Mouse (Mus musculus) embryonic facial prominence, embryonic 11.5 days (tissue): ENCODE data around the gene Apc2. TPM values are rescaled to one million over a fixed set of nuclear protein-coding genes. Genes with fewer than 3 reads are reported as not detected.
"Not testable (repeated sequence)": the region's sequence is repeated elsewhere in the genome, so short reads cannot be mapped to it uniquely, and the experiment has no call there.

Experiments used
- ATAC-seq: fragments of 200-750 bp; cut with Nextera tagmentation; replicated peaks from 2 replicates; pipeline ENCODE4 v1.8.0; 2017; ENCODE audit warnings: low read depth; ENCODE audit not compliant: insufficient number of reproducible peaks, low FRiP score, low TSS enrichment
- DNase-seq: peaks from one replicate; pipeline ENCODE4 v3.0.0-alpha.2; 2015; ENCODE audit warnings: low spot score
- H3K27ac ChIP-seq: fragments of 300-500 bp; sonication (generic); replicated peaks from 2 replicates; pipeline ENCODE4 v1.5.1; 2014; ENCODE audit warnings: mild to moderate bottlenecking, low read depth, low read length, control low read depth
- H3K27me3 ChIP-seq: fragments of 300-500 bp; sonication (generic); 2 replicates; pipeline ENCODE4 v1.6.1; 2014; ENCODE audit warnings: mild to moderate bottlenecking, low read length, moderate library complexity, mixed read lengths; ENCODE audit not compliant: control insufficient read depth, insufficient read depth
- H3K36me3 ChIP-seq: fragments of 300-500 bp; sonication (generic); replicated peaks from 2 replicates; pipeline ENCODE4 v1.6.1; 2014; ENCODE audit warnings: low read depth, mild to moderate bottlenecking, low read length, moderate library complexity, mixed read lengths; ENCODE audit not compliant: control insufficient read depth, insufficient read depth
- H3K4me1 ChIP-seq: fragments of 300-500 bp; sonication (generic); 2 replicates; pipeline ENCODE4 v1.6.1; 2014; ENCODE audit warnings: low read length, mixed read lengths; ENCODE audit not compliant: control insufficient read depth, insufficient read depth
- H3K4me2 ChIP-seq: fragments of 300-500 bp; sonication (generic); 2 replicates; pipeline ENCODE4 v1.6.1; 2014; ENCODE audit warnings: low read depth, mild to moderate bottlenecking, control low read depth, low read length, moderate library complexity
- H3K4me3 ChIP-seq: fragments of 300-500 bp; sonication (generic); 2 replicates; pipeline ENCODE4 v1.5.1; 2014; ENCODE audit warnings: low read depth, low read length, control low read depth
- H3K9ac ChIP-seq: fragments of 300-500 bp; sonication (generic); replicated peaks from 2 replicates; pipeline ENCODE4 v1.6.1; 2014; ENCODE audit warnings: mild to moderate bottlenecking, control low read depth, low read length
- H3K9me3 ChIP-seq: fragments of 300-500 bp; sonication (generic); replicated peaks from 2 replicates; pipeline ENCODE4 v1.6.1; 2016; ENCODE audit warnings: mild to moderate bottlenecking, low read length, inconsistent platforms, mixed read lengths; ENCODE audit not compliant: control insufficient read depth
- WGBS: fragments of 180-500 bp; shearing (Covaris S2); extraction: QIAGEN DNeasy Blood & Tissue Kit; methylation state at CpG from one replicate; pipeline ENCODE4 v1.1.7; 2014; 5-methylcytosine and 5-hydroxymethylcytosine counted together
- polyA plus RNA-seq: library from polyadenylated mRNA; unstranded; fragments of >200 nt; fragmentation: Nextera tagmentation; extraction: Ambion mirVana; gene quantifications from 2 replicates; pipeline ENCODE4 v1.2.1, GENCODE M21; 2014

The Apc2 gene
- polyA plus RNA-seq, 1 experiment from 2014 or later, result 11.0 TPM

DNA sequence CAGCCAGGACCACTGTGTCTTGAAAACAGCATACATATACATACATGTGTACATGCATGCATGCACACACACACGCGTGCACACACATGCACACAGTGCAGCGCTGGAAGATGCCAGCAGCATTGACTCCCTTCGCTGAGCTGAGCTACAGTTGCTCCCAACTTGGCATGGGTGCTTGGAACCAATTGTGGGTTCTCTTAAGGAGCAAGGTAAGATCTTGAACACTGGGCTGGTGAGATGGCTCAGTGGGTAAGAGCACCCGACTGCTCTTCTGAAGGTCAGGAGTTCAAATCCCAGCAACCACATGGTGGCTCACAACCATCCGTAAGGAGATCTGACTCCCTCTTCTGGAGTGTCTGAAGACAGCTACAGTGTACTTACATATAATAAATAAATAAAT is 50.2 kb downstream of the Apc2 start:
- not testable (repeated sequence) for H3K4me2 ChIP-seq, H3K27ac ChIP-seq, H3K9ac ChIP-seq, ATAC-seq, DNase-seq, H3K4me1 ChIP-seq, H3K36me3 ChIP-seq, H3K9me3 ChIP-seq, H3K4me3 ChIP-seq
- 72% methylated on average over 5 of the region's 6 CpGs for WGBS
- peaks cover 89% of the 10 kb centered on the region for H3K27me3 ChIP-seq

DNA sequence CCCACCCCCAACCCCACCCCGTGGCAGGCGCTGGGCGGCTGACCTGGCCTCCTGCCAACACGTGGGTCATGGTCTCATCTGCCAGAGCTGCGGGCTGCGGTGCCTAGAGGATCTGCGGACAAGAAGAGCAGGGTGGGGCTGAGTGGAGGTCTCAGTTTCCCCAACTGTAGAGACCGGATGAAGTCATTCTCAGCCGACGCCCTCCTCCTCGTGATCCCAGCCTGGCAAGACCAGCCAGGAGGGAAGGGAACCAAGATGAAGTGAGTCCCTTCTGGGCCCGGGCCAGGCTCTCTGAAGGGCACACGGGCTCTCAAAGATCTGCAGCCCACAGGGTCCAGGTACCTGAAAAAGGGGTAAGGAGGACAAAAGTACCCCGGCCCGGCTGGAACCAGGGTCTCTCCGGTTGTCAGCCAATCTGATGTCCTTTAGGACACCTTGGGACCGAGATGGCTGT is 51.8 kb downstream of the Apc2 start:
- no peak overlapping the region for H3K9ac ChIP-seq
- no peak for ATAC-seq
- no peak overlapping the region for H3K27ac ChIP-seq
- 13% methylated on average over 17 of the region's 17 CpGs for WGBS
- no peaks in the 10 kb centered on the region for H3K9me3 ChIP-seq
- H3K4me3 ChIP-seq, result no peak overlapping the region
- DNase-seq, result no peak
- peaks cover 6% of the 10 kb centered on the region for H3K4me1 ChIP-seq
- no peaks in the 10 kb centered on the region for H3K36me3 ChIP-seq
- H3K27me3 ChIP-seq, result peaks cover 83% of the 10 kb centered on the region
- H3K4me2 ChIP-seq, result no peak overlapping the region

DNA sequence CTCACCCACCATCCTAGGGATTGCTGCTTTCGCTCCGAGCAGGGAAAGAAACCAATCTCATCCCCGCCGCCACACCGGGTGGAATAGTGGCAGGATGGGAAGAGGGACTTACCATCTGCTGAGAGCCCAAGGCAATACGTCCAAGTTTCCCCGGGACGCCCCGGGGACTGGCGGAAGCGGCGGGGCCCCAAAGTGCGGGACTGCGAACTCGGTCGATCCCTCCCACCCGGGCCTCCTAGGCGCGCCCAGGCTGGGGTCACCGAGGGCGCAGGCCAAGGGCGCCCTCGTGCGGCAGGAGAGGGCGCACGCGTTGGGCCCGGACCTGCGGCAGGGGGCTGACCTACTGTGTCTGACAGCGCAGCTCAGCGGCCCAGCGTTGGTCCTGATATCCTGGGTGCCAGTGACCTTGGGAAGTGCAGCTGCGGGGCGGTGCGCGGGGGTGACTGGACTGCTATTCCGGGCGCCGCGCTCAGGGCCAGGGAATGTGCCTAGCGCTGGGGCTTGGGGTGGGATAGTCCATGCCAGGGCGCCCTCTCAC is 52.5 kb downstream of the Apc2 start, which contains the start of gene Adamtsl5:
Gene Adamtsl5 (minus strand): TSS at position 169 of the 538 bp plus-strand sequence.
- H3K4me1 ChIP-seq, result peaks cover 6% of the 10 kb centered on the region
- under 1% methylated on average over 42 of the region's 42 CpGs for WGBS
- H3K27ac ChIP-seq, result no peak within 1 kb of the TSS

DNA sequence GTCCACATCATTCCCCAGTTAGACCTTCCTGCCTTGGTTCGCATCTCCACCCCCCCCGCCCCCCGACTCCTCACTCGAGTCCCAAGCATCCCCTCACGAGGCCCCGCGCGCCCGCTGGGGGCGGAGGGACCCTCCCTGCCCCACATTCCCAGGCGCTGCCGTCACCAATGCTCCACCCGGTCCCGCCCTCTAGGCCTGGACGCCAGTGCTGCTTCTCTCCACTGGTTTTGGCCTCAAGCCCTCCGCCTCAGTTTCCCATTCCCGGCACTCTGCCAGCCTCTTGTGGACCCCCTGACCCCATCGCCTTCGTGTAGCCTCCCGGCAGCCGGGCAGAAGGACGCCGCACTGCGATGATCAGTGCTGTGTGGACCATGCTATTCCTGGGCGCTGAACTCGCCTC is 53.2 kb downstream of the Apc2 start:
- DNase-seq (no peak), ATAC-seq (no peak)
- Histone ChIP-seq H3K9me3 (no peaks in the 10 kb centered on the region), H3K4me2 (peak overlapping the region; percentile 4; the same call in 1 of the 2 replicates), H3K9ac (no peak overlapping the region), H3K4me1 (peaks cover 6% of the 10 kb centered on the region), H3K36me3 (no peaks in the 10 kb centered on the region), H3K4me3 (no peak overlapping the region), H3K27me3 (peaks cover 74% of the 10 kb centered on the region), H3K27ac (no peak overlapping the region)
- WGBS, result 16% methylated on average over 24 of the region's 26 CpGs

More for the DNA sequence above, 52.5 kb downstream of the Apc2 start, which contains the start of gene Adamtsl5:
- Histone ChIP-seq H3K27me3 (peaks cover 81% of the 10 kb centered on the region), H3K36me3 (no peaks in the 10 kb centered on the region), H3K4me2 (peak within 1 kb of the TSS; percentile 27), H3K9me3 (no peaks in the 10 kb centered on the region), H3K9ac (no peak within 1 kb of the TSS), H3K4me3 (peak within 1 kb of the TSS; percentile 18; the same call in 1 of the 2 replicates)
- DNase-seq (peak; percentile 67), ATAC-seq (no peak)

DNA sequence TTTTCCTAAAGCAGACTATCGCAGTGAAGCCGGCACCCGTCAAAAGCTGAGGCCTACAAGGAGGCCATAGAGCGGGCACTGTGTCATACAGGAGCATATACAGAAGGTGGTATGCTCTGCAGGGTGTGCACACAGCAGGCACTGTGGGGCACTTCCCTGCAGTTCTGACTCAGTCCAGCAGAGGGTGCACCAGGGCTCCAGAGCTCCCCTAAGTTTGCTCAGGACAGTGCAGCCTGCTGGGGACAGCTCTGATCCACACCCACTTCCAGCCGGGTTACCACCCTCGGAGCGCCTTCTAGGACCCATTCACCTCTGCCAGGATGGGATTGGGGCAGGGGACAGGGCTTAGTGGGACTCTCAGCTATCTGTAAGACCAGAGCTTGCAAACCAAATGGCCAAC is 54.5 kb downstream of the Apc2 start:
- H3K4me3 ChIP-seq, result no peak overlapping the region

DNA sequence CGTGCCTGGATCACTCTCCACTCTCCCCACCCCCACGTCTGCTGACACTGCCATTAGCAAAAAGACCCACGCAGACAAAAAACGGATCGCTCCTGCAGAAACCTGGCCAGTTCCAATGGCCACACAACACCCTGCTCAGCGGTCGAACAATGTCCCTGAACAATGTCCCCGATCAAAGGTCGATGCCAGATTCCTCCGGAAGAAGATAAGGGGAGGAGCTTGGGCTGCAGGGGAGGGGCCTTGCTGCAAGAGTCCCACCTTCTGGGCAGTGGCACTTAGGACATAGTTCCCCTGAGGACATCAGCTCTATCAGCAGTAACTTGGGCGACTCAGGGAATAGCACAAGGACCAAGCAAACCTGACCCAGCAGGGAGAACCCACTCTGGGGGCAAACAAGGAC is 56.1 kb downstream of the Apc2 start:
- Histone ChIP-seq H3K36me3 (no peaks in the 10 kb centered on the region), H3K4me3 (no peak overlapping the region)
- WGBS, result 23% methylated on average over 11 of the region's 11 CpGs

More for the DNA sequence above, 54.5 kb downstream of the Apc2 start:
- Histone ChIP-seq H3K36me3 (no peaks in the 10 kb centered on the region), H3K27me3 (peaks cover 70% of the 10 kb centered on the region), H3K4me2 (no peak overlapping the region), H3K9ac (no peak overlapping the region), H3K9me3 (no peaks in the 10 kb centered on the region), H3K27ac (no peak overlapping the region), H3K4me1 (peaks cover 6% of the 10 kb centered on the region)
- ATAC-seq (peak; percentile 61), DNase-seq (peak; percentile 91)
- 5% methylated on average over 7 of the region's 7 CpGs for WGBS

DNA sequence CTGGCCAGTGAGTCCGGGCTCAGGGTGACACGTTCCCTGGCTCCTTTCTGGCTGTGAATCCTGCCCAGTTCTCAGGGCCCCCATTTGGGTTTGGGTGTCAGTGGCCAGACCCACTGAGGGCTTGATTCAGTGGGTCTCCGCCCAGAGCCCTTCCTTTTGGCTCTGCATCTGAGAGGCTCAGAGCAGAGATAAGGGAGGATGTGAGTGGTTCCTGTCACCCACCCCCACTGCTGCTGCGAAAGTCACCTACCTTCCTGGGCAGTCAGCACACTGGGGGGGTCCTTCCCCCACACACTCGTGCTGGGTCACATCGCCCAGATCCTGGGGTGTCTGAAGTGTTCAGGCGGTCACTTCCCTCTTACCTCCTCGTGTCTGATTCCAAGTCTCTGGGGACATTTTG is 57.0 kb downstream of the Apc2 start:
- Histone ChIP-seq H3K4me3 (no peak overlapping the region), H3K27ac (no peak overlapping the region), H3K36me3 (no peaks in the 10 kb centered on the region), H3K27me3 (peaks cover 76% of the 10 kb centered on the region), H3K9ac (no peak overlapping the region), H3K4me1 (peaks cover 12% of the 10 kb centered on the region), H3K4me2 (no peak overlapping the region), H3K9me3 (no peaks in the 10 kb centered on the region)
- WGBS, result 60% methylated on average over 8 of the region's 8 CpGs
- DNase-seq, result no peak
- no peak for ATAC-seq

More for the DNA sequence above, 56.1 kb downstream of the Apc2 start:
- Histone ChIP-seq H3K4me1 (peaks cover 12% of the 10 kb centered on the region), H3K9ac (no peak overlapping the region), H3K27ac (no peak overlapping the region), H3K4me2 (no peak overlapping the region), H3K9me3 (no peaks in the 10 kb centered on the region), H3K27me3 (peaks cover 76% of the 10 kb centered on the region)
- ATAC-seq (no peak), DNase-seq (no peak)

DNA sequence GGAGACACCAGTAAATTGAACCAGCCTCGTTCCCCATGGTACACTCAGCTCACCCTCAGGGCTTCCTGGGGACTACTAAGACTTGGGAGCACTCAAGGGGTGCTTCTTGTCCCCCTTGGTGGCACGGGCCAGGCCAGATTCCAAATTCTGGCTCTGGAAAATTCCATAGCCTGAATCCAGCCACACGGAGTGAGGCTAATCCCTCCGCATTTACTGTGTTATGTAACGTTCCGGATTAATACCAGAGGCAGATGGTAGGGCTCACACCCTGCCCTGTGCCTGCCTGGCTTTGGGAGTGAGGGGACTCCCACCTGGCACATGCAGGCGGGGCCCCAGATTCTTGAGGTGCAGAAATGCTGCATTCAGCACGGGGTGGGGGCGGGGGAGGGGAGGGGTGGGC is 59.7 kb downstream of the Apc2 start:
- no peak overlapping the region for H3K27ac ChIP-seq
- H3K36me3 ChIP-seq, result no peaks in the 10 kb centered on the region
- no peaks in the 10 kb centered on the region; the same call in 1 of the 2 replicates for H3K9me3 ChIP-seq
- H3K4me1 ChIP-seq, result peaks cover 7% of the 10 kb centered on the region
- 8% methylated on average over 9 of the region's 9 CpGs for WGBS
- DNase-seq (no peak), ATAC-seq (no peak)
- H3K4me3 ChIP-seq, result no peak overlapping the region
- no peak overlapping the region for H3K4me2 ChIP-seq
- H3K9ac ChIP-seq, result no peak overlapping the region
- peaks cover 68% of the 10 kb centered on the region for H3K27me3 ChIP-seq
